Mouse (Mus musculus) left cerebral cortex, adult 18-20 months (tissue): ENCODE data around the gene Ier3. TPM values are rescaled to one million over a fixed set of nuclear protein-coding genes. Genes with fewer than 3 reads are reported as not detected.

Experiments
- DNase-seq, 2 experiments: peaks; one replicate each; pipeline ENCODE4 v3.0.0; 2021 to 2022; ENCODE audit warnings: low spot score in 2 of 2, mixed read lengths in 1 of 2
- long read RNA-seq, 2 experiments: library from polyadenylated mRNA; stranded (forward); transcript quantifications; one replicate each; pipeline ENCODE4 v2.0.0; 2021
- total RNA-seq, 2 experiments: library from RNA; stranded (reverse); gene quantifications; 2 replicates each; pipeline ENCODE4 v1.2.3; 2021

Ier3 gene
- total RNA-seq = 10 to 100 TPM; 16.0 to 21.3 TPM
- long read RNA-seq, experiment 1, transcript Ier3-201 (2 exons, 1,131 nt) = major isoform, 6 of 8 reads
- long read RNA-seq, experiment 1, partial matches to known transcripts = 2 of 8 reads
- long read RNA-seq, experiment 1, other reads (novel, unspliced or antisense) = 0 of 8 reads
- long read RNA-seq, experiment 2, transcript Ier3-201 (2 exons, 1,131 nt) = major isoform, 6 of 6 reads
- long read RNA-seq, experiment 2, partial matches to known transcripts = 0 of 6 reads
- long read RNA-seq, experiment 2, other reads (novel, unspliced or antisense) = 0 of 6 reads

DNA sequence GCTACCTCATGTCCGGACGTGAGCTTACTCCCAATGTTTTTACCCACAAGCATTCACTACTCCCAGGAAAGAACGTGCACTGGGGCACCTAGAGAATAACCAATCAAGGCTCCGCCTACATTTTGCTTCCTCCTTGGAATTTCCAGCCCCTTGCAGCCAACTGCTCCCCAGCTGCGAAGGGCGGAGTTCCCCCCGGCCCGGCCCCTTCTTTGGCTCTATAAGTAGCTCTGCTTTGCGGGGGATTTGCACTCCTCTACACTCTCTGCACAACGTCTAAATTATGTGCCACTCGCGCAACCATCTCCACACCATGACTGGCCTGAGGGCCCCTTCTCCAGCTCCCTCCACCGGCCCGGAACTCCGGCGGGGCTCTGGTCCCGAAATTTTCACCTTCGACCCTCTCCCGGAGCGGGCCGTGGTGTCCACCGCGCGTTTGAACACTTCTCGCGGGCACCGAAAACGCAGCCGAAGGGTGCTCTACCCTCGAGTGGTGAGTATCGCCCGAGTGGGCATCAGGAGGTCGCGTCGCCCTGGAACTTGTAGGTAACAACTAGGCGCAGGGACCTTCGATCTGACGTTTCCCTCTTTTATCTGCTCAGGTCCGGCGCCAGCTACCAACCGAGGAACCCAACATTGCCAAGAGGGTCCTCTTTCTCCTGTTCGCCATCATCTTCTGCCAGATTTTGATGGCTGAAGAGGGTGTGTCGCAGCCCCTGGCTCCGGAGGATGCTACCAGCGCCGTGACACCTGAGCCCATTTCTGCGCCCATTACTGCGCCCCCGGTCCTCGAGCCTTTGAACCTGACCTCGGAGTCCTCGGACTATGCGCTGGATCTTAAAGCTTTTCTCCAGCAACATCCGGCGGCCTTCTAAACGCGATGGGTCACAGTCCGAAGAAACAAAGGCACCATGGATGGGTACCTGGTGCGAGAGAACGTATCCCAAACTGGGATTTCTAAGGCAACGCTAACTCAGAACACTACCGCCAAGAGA, at the start of gene Ier3:
Ier3 (plus strand) TSS at position 246 of the 992 bp plus-strand sequence.
- DNase-seq = peak; percentile 56 to 61

DNA sequence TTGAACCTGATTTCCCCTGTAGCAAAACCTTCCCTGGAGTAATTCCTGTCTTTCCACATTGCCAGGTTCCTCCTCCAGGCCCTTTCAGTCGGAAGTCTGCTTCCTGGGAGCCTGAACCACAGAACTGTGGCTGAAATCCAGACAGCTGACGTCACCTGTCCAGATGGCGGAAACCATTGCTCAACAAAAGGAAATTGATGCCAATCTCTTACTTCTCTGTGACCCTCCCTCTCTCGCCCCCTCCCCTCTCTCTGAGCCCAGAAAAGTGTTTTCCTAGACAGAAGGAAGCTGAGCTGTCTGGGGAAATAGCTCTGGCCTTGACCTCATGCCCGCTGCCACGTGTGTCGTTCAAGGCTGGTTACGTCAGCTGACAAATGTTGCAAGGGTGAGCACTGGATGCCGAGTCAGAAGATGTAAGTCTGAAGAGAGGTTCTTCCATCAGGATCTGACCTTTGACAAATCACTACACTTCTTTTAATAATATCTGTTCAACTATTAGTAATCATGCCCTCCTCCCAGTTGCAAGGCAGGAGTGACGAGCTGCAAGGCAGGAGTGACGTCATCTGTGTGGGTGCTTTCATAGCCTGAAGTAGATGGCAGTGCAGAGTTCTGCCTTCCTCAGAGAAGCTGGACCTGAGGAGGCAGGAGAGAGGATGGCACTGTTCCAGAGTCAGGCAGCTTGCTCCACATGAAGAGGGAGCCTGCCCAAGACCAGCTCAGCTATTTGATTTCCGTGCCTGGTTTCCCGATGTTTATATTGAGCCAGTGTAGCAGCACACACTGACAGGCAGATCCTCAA, 44.5 kb upstream of the Ier3 start:
- peak; percentile 76 for DNase-seq

GRCm38 (mm10) chr17:35778965-35779364, 42.5 kb upstream of the Ier3 start:
- DNase-seq = no peak

DNA sequence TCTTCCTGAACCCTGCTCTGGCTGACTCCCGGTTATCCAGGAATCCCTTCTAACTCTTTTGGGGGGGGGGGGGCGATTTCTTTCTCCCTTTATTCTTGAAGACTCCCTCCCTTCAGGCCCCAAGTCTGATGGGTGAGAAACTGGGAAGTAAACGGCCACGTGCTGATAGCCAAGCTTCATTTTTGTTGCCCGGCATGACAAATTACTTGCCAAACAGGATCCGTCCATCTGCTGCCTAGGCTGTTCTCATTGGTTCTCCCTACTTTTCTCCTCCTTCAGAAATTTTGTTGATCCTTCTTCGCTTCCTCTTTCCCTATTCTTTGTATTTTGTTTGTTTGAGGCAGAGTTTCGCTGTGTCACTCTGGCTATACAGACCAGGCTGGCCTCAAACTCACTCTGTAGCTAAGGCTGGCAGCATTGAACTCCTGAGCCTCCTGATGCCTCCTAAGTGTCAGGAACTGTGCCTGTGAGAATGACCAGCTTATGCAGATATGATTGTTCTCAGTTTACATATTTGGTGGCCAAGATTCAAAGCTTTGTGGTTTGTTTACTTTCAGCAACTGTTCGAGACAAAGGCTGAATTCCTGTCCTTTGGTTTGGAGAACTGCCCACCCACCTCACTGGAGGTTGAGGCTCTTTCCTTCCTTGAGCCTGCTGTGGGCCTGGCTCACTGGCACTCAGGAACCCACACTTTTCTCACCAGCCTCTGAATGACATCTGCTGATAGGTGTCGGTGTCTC, 41.8 kb upstream of the Ier3 start:
- DNase-seq = no peak

DNA sequence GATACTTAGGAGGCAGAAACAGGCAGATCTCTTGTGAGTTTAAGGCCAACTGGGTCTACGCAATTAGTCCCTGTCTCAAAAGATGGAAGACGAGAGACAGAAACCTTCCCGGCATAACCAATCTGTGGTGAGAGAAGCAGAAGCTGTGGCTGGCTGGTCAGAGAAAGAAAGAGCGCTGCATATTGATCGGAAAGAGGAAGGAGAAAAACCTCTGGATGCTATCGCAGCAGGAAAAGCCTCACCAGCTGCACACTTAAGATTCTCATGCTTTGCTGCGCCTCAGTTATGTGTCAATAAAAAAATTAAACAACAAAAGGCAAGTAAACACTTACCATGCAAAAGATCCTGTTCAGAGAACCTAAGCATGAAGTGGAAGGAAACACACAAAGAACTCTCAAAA, 41.1 kb upstream of the Ier3 start:
- no peak for DNase-seq

DNA sequence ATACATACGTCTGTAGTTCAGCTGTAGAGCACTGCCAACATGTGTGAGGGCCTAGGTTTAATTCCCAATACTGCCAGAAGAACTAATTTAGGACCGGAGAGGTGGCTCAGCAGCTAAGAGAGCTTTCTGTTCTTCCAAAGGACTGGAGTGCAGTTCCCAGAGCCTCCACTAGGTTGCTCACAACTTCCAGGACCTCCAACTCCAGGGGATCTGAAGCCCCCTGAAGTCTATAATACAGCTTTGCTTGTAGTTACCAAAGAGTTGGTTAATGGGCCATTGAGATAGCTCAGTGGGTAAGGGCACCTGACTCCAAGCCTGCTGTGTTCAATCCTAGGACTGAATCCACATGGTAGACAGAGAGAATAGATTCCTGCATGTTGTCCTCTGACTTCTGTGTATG, 39.1 kb upstream of the Ier3 start:
- DNase-seq = no peak

DNA sequence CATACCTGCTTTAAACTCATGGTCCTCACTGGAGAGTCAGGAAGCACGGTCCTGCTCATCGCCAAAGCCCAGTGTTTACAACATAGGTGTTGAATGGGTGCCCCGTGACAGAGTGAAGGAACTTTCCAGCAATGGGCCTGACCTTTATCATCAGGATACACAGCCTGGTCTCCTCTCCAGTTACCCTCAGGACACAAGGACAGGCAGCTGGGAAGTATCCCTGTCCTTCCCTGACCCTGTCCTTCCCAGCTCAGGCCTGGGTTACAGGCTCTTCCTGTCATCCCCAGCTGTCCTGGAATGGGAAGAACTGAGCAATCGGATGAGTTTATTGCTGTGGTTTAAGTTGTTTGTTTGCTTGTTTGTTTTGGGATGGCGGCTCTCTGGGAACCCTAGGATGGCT, 38.6 kb upstream of the Ier3 start:
- DNase-seq = no peak

DNA sequence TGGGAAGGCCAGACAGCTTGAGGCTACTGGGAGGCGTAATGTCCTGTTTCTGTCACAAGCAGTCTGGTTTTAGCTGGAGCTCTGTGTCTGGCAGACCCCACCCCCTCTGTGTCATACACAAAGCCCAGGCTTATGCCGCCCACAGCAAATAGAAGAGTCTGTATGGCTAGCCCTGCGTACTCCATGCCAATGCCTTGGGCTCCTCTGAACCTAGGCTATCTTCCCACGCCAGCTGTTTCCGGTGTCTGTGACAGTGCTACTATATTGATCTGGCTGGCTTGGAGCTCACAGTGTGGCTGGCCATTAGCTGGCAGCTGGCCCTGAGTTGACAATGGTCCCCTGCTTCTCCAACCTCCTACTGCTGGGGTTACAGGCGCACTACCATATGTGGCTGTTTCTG, 37.5 kb upstream of the Ier3 start:
- DNase-seq = no peak

DNA sequence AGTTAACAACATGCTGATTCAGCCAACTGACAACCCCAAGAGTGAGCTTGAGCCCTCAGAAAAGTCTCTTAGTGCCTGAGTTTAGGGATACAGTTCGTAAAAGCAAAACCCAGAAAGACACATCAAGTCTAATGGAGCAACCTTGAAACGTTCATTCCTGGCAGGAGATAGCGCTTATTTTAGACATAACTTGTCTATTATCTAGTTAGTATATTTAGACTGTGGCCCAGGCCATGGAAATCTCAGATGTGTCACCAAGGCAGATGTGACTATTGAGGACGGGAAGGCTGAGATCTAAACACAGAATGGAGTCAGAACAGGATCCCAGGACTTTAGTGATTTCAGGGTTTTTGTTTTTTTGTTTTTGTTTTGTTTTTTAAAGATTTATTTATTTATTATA, 36.3 kb upstream of the Ier3 start:
- no peak for DNase-seq

GRCm38 (mm10) chr17:35787493-35787892, 34.0 kb upstream of the Ier3 start:
- no peak for DNase-seq

- DNase-seq = no peak
Observed at GRCm38 (mm10) chr17:35788025-35788424, 33.5 kb upstream of the Ier3 start.

DNA sequence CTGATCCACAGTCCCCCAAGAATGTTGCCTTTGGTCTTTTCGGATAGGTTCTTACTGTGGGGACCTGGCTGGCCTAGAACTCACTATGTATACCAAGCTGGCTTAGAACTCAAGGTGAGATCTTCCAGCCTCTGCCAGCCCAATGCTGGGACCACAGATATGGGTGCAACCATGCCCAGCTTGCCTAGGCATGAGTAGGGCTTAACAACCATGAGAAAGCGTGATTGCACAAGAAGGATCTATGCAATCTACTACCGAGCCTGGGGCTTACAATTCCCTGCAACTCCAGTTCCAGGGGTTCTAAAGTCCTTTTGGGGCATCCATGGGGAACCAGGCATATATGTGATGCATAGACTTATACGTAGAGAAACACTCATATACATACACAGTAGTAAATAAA, 30.6 kb upstream of the Ier3 start:
- DNase-seq = no peak

- no peak for DNase-seq
Observed at GRCm38 (mm10) chr17:35792837-35793236, 28.6 kb upstream of the Ier3 start.

- DNase-seq = no peak
Observed at GRCm38 (mm10) chr17:35795099-35795498, 26.4 kb upstream of the Ier3 start.

DNA sequence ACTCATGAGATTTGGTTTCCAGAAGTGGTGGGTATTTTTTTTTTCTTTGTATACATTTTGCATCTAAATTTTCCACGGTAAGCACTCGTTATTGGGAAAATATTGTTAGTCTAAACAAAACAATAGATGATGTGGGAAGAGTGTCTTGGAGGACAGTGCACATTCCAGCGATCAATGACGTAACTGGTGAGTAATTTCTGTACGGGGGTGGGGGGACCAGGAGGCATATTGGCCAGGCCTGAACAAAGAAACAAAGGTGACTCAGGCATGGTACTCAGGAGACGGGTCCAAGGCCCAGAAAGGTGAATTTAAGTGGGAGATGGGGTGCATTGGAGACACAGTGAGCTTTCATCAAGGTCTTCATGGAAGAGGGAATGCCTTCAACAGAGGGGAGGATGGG, 25.8 kb upstream of the Ier3 start:
- DNase-seq = no peak

- no peak for DNase-seq
Observed at GRCm38 (mm10) chr17:35796835-35797234, 24.6 kb upstream of the Ier3 start.

GRCm38 (mm10) chr17:35800905-35801304, 20.6 kb upstream of the Ier3 start:
- no peak for DNase-seq

DNA sequence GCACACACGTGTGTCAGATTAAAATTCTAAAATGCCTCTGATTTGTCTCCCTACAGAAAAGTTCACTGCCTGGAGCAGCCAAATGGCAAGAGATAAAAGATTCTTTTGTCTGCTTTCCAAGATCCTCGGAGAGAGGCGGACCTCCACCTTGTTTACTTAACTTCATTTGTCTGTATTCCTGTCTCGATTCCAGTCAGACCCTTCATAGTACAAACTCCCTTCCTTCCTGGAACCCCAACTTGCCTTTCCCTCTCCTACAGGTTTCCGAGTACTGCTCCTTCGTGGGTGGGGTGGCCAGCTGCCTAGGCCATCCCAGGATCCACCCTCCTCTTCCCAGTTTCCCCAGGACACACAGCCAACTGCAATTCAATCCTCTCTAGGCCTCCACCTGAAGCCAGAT, 18.5 kb upstream of the Ier3 start:
- DNase-seq = no peak

GRCm38 (mm10) chr17:35803858-35804399, 17.6 kb upstream of the Ier3 start:
- DNase-seq = no peak

DNA sequence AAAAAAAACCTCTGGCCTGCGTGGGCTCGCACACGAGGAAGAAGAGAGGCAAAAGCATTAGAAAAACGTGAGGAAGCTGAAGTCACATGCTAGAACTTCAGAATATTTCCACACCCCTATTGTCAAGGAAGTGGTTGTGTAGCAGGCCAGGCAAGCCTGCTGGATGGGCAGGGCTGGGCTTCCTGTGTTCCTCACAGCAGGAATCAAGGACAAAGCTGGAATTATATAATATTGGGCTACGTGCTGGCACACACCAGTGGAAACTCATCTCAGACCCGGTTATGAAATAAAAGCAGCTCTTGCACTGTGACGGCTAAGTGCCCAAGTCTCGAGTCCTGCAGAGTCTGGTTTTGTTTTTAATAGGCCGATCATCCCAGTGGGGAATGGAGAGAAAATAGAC, 13.4 kb upstream of the Ier3 start:
- DNase-seq = no peak

DNA sequence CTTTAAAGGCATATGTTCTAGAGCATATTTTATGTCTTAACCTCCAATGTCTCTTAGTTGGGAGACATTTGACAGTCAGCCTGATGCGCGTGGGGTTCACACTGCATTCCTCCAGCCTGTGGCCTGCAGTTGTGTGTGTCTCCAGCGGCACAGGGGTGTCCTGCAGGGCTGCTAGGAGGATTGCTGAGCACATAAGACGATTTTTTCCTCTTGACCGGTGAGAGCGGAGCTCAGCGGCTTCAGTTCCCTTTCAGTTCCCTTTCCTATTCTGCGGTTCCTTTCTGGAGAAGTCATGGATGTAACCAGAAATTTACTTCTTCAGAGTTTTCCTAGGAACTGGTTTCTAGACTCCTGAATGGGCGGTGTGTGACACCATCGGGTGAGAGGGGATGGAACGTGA, 12.1 kb upstream of the Ier3 start:
- DNase-seq = no peak
